Mouse (Mus musculus) neutrophil, adult 5-6 weeks (primary cell): Measurements from ENCODE around the gene Plekhs1. TPM values are rescaled to one million over a fixed set of nuclear protein-coding genes. Genes with fewer than 3 reads are reported as not detected.

ENCODE experiments used
- ATAC-seq: fragments of 151-379, 151-347 bp; 2 replicates; pipeline ENCODE4 v1.8.0; 2017; ENCODE audit warnings: mild to moderate bottlenecking, moderate TSS enrichment; ENCODE audit not compliant: insufficient number of reproducible peaks, poor library complexity, low FRiP score, severe bottlenecking; ENCODE audit errors: extremely low read depth
- total RNA-seq: library from RNA; stranded (forward); fragments of 200-1000 nt; gene quantifications from 2 replicates; pipeline ENCODE4 v1.2.3, GENCODE M21; 2017

The Plekhs1 gene
- total RNA-seq, 1 experiment from 2014 or later = 6.1 TPM

GRCm38 (mm10) chr19:56452421-56452820 is 9.0 kb upstream of the Plekhs1 start:
- ATAC-seq = no peak

- peak; percentile 30; the same call in 1 of the 2 replicates for ATAC-seq
Observed at GRCm38 (mm10) chr19:56454862-56455261, 6.6 kb upstream of the Plekhs1 start.

GRCm38 (mm10) chr19:56455369-56455768 is 6.1 kb upstream of the Plekhs1 start:
- 0 out of 2 replicates have a peak, but pooled peaks have one; percentile 20 for ATAC-seq

DNA sequence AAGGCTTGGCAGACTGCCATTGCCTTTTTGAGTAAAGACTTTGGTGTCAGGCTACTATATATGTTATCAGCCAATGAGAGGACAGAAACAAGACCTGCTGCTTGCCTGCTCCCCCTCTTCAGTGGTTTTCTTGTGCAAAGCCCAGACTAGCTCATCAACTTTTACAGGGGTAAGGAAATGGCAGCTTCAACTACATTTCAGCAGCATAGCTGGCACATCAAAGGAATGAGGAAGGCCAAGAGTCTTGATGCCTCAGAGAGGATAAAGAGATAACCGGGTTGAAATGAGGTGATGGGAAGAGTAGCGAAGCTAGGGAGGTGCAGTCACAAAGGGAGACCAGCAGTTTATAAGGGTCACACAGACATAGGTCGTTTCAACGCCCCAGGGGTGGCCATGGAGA is 3.9 kb upstream of the Plekhs1 start:
- ATAC-seq = no peak

GRCm38 (mm10) chr19:56459154-56460050 is 2.0 kb upstream of the Plekhs1 start:
- no peak for ATAC-seq

- no peak for ATAC-seq
Observed at GRCm38 (mm10) chr19:56460241-56460640, 1.2 kb upstream of the Plekhs1 start.

DNA sequence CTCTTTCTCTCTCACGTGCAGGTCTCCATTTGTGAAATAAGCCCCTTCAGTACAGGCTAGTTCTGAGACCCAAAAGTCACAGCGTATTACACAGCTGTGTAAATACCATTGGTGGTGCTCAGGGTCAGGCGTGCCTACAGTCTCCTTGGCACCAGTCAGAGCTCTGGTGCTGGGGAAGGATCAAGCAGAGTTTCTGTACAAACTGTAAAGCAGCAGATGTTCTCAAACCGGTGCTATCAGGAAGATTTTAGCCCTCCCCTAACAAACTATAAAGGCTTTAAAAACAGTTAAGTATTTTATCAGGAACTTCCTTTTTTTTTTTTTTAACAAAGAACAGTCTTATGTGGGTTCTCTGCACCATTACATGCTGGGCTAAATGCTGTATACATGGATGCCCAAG is 1.3 kb downstream of the Plekhs1 start:
- ATAC-seq = no peak

GRCm38 (mm10) chr19:56466486-56466885 is 5.0 kb downstream of the Plekhs1 start:
- no peak for ATAC-seq

GRCm38 (mm10) chr19:56470286-56471020 is 9.0 kb downstream of the Plekhs1 start:
- no peak for ATAC-seq

GRCm38 (mm10) chr19:56471934-56472333 is 10.5 kb downstream of the Plekhs1 start:
- ATAC-seq = no peak

DNA sequence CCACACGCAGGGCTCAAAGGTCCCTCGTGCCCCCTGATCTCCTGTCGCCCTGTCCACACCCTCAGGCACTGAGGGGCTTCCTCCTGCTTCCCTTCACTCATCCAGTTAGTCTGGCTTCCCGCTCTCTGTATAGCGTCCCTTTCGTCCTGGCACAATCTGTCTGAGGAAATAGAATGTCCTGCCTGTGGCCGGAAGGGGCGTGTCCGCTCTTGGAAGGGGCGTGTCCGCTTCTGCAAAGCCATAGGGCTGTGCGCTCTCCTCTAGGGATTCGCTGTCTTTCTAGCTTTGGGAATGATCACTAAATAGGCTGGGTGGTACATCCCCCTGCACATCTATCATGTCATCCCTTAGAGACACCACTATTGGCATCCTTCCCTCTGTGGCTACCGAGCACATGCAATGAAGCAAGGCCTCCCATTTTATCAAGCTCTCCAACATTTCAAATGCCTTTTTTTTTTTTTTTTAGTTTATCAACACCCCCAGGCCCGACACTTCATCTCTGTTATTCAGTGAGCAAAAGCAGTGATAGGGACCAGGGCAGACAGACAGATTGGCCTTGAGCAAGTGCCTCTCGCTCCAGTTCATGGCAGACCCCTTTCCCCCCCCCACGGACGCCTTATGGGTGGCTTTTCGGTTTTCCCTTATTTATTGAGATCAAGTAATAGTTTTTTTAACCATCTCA is 13.6 kb downstream of the Plekhs1 start:
- ATAC-seq = peak; percentile 32; the same call in 1 of the 2 replicates

DNA sequence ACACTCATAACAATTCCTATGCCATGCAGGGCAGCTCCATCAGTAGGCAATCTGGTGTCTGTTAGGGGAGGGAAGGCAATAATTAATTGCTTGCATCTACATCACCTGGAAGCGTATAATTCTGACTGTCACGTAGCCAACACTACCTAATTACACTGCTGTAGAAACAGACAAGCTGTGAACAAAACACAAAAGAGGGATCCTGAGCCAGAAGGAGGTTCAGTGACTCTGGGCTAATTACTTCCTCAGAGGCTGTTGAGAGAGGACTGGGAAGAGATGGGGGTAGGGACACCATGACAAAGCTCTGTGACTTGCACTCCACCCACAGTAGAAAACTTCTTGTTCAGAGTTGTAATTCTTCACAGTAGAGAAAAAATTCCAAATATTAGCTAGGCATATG is 15.1 kb downstream of the Plekhs1 start:
- no peak for ATAC-seq

DNA sequence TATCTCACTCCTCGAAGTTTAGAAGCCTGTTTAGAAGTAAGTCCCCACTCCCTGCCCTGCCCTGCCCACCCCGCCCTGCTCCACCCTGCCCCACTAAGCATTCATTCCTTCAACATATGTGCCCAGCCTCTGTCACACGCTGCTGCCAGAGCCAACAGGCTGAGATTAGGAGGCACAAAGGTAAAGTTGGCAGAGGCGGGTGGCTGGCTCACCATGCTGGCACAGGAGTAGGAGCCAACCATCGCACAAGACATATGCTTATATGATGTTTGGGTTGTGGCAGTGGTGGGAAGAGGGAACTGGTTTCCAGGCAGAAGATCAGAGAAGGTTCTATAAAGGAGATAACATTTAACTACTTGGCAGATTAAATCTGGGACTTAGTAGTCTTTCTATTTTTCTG is 15.8 kb downstream of the Plekhs1 start:
- no peak for ATAC-seq

- no peak for ATAC-seq
Observed at GRCm38 (mm10) chr19:56477832-56478231, 16.4 kb downstream of the Plekhs1 start.

DNA sequence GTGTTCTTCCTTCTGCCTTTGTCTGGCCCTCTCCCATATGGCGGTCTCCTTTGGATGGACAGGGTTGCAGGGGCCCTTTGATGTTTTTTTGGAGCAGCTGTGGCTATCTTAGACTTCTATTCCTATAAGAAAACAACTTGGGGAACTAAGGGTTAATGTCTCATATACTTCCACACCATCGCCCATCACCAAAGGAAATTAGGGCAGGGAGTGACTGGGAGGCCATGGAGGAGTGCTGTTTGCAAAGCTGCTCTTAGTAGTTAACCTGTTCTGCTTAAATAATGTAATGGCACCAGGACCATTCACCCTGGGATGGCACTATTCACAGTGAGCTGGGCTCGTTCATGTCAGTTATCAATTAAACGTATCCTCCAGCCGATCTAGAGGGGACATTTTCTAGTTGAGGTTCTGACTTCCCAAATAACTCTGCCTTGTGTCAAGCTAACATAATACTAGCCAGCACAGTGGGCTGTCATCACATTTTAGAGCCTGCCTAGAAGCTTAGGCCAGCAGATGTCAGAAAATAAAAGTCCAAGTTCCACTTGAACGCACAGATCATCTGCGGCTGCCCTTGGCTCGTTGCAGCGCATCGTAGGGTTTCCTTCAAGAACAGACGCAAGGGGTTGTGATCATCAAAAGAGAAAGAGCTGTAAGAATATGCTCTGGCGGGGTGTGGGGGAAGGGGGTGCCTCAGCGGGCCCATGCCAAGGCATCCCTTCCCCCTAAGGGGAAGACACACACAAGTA is 23.4 kb downstream of the Plekhs1 start:
- no peak for ATAC-seq

DNA sequence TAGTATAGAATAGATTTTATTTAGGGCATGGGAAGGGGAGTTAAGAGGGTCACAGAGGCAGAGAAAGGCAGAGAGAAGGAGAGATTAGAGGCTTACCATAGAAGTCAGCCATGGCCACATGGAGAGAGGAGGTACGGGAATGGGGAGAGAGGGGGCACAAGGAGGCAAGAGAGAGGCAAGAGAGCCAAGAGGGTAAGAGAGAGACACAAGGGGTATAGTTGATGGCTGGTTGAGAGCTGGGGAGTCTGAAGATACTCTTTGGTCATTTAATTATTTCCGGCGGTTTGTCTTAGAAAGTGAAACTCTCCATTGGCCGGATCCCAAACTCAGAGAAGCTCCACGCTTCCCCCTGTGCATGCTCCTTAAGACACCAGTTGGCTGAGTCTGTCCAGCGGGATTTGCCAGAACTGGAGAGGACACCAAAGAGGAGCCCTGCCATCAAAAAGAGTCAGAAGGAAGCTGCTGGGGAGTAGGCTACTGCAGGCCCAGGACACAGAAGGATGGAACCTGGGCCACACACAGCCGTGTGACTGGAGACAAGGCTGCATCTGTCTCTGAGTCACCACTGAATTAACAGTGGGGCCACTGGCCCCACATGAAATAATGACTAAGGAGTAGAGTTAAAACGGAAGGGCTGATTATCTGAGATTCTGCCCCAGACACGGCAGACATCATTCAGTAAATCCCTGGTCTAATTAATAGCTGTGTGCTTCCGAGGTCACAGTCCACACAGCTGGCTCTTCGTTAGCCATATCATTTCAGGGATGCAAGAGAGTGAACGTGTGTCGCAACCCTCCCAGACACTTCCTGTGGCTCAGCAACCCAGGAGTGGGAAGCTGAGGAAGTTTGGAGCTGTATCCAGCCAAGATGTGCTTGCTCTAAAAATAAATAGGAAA is 24.2 kb downstream of the Plekhs1 start:
- no peak for ATAC-seq

DNA sequence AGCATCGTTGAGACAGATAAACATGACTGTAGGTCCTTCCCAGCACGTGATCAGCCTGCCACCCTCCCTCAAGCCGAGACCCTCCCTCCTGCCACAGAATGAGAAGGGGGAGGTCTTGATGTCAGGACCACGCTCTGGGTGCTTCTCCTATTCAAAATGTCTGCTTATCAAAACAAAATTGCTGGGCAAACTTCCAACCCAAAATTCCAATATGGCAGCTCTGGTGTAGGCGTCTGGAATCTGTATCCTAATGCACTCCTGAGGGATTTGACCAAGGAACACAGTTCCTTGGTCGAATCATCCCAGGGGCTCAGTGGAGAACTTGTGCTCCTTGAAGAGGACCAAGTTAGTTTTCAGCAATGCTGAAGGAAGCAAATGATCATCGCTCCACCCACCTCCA is 25.5 kb downstream of the Plekhs1 start:
- ATAC-seq = no peak

GRCm38 (mm10) chr19:56487339-56487738 is 25.9 kb downstream of the Plekhs1 start:
- ATAC-seq = no peak
